Mouse (Mus musculus): Measurements from ENCODE around the gene Gm45062.

- no peak for TF ChIP-seq EP300 (IDR thresholded peaks at IDR 0.05; ENCODE audit: low read depth)
- TF ChIP-seq CTCF (IDR thresholded peaks at IDR 0.05; ENCODE audit: low read depth), result no peak
These were observed 26.2 kb downstream of the Gm45062 start for GRCm38 (mm10) chr6:8285401-8285960.
